Mouse (Mus musculus) cerebellum, postnatal 36 days (tissue): ENCODE measurements around the gene Gm49721.
"Not testable (repeated sequence)": the region's sequence is repeated elsewhere in the genome, so short reads cannot be mapped to it uniquely, and the experiment has no call there.

Source experiments
- DNase-seq, 2 experiments: peaks; one replicate each; pipeline ENCODE4 v3.0.0; 2021 to 2022; ENCODE audit warnings: mixed read lengths in 2 of 2

Gm49721 gene

DNA sequence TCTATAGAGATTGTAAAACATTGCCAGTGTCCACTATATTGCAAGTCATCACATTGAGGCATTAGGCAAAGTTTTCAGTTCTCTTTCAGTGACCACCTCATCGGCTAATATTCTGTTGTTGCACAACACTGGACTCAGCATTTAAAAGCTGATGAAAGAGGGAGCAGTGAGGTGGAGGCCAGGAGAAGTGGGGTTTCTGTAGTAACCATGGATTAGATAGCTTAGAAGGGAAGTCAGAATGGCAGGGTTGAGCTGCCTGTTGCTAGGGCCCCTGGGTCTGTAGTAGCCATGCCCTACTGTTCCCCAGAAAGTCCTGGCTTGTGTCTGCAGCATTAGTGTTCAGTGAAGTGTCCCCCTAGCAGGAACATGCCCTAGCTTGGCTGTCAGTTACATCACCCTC lies 7.4 kb downstream of the Gm49721 start:
- DNase-seq: not testable (repeated sequence)

DNA sequence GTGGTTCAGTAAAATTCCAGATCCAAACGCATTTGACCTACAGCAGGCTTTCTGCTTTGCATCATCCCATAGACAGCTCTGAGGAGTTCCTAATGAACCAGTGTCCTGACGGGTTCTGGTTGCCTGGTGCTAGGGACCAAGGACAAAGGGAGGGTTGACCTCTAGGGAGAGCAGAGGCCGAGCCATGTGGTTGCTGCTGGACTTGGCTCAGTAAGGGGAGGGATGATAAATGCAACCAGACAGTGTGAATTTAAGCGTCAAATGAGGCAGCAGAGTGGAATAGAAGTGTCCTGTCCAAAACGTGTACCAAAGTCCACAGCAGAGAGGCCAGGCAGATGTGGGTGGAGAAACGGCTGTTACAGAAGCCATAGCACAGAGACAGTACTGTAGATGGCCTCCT lies 16.8 kb downstream of the Gm49721 start:
- not testable (repeated sequence) for DNase-seq

DNA sequence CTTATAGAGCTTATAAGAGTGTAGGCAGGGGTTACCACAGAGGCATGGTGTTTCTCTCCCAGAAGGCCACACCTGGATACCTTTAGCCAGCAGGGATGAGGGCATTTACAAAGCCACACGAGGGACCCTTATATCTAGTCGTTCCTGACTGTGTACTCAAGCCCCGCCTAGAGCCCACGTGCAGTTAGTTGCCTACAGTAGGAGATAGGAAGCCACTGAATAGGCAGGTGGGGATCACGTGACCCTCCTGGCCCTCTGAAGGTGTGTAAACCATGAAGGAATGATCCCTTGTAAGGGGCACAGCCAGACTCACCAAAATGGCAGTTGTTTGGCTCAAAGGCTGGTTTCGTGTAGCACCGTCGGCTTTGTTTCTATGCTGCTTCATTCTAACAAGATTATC lies 18.1 kb downstream of the Gm49721 start:
- not testable (repeated sequence) for DNase-seq

DNA sequence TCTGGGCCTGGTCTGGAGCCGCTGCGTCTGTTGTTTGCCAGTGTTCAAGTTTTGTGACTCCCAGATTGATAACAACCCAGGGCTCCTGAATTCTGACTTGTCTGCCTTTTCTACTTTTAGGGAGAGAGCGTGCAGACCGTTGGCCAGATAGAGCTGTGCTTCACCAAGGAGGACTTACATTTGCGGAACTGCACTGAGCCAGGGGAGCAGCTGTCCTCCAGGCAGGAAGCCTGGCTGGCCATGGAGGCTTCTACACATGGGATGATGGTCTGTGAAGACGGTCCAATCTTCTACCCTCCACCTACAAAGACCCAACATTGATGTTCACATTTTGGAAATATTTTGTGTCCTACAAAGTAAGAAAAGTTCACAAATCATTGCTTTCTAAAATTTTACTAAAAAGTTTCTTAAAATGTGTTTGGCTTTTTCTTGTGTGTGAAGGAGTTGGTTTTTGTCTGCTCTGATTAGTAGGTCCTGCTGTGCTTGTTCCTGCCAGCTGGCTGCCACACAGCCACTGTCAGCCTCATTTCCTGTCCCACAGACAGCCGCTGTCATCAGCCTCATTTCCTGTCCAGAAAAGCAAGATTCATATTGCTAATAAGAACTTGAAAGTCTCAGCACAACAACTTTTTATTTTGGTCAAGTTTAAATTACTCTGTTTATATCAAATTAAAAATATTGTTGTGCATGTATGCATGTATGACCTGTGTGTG lies 19.2 kb downstream of the Gm49721 start:
- not testable (repeated sequence) for DNase-seq

DNA sequence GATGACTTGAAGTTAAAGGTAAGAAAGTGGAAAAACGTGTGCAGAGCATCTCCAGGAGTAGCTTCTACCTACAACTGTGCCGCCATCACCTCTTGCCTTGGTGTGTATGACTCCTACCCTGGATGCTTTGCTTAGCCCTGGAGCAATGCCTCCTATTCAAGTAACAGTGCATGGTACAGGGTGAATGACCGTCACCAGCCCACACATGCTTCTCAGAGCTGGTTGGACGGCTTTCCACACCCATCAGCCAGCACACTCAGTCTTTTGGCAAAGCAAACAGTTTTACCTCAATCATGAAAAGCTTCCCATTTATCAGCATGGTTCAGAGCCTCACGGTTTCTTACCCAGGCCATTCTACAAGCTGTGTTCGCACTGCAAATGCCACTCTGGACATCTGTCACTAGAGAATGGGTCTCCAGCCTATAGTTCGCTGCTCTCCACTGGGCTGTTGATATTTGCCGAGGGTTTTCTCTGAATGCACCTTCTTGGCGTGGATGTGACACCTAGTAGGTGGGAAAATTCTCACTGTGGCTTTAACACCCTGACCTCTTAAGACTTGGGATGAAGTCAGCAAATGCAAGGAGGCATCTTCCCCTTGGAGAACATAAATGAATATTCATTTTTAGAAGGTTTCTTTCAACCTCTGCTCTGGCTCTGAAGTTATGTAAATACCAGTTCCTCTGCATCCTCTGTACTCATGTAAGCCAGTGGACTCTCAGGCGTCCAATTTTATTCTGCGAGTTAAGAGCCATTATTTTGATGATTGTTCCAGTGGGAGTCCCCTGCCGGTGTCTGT lies 23.3 kb downstream of the Gm49721 start:
- DNase-seq: not testable (repeated sequence)

DNA sequence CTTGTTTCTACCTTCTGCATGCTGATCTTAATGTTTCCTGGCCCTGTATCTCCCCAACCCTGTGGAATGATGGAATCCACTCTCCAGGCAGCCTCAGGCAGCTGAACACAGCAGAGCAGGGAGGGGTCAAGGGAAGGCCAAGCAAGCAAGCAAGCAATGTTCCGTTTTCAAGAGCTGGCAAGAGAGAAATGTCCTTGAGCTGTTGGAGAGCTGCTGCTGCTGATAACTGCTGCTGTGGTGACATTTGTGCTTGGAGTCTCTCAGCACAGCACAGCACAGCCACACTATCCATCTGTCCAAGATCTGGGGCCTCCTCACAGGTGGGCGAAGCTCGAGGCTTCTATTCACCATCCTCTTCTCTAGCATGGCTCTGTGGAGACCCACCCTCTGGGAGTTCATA lies 24.7 kb downstream of the Gm49721 start:
- DNase-seq: not testable (repeated sequence)

DNA sequence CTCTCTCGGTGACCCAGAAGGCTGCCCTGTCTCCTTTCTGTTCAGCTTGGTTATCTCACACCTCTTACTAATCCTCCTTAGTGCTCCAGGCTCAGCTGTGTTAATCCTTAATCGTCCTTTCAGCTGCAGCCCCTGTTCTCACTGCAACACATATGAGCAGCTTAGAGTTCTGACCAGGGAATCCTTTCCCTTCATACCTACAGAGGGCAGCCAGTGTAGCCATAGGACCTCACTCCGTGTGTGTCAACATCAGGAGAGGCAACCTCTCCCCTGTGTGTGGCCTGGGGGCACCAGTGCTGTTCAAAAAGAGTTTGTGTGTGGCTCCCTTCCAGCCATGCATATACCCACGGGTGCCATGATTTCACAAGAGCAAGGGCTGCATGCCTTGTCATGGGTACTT lies 26.9 kb downstream of the Gm49721 start:
- DNase-seq: not testable (repeated sequence)

DNA sequence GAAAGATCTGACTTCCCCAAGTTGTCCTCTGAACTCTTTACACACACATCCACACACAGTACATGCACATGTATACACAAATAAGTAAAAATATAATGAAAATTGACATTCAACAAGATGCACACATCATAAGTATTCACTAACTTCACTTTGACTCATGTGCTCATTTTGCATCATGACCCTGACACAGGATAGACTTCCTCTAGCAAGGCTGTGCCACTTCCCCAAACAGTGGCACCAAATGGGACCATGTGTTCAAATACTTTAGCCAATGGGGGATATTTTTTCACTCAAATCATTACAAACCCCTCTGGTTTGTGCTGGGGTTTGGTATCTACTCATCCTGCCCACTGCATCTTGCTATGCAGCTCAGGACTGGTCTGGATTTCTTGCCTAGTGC lies 30.2 kb downstream of the Gm49721 start:
- DNase-seq: not testable (repeated sequence)

DNA sequence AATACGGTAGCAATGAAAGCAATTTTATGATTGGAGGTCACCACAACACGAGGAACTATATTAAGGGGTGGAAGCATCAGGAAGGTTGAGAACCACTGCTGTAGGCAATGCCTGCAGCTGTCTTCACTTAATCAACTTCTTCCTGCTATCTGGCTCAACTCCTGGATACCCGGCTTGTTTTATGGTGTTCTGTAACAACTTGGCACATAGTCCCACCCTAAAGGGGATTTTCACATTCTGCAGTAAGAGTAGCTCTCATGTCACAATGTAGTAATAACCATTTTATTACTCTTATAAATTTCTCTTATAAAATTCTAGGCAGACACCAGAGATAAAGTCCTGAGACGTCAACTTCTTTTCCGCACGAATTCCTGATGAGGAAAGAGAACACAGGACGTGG lies 30.7 kb downstream of the Gm49721 start:
- not testable (repeated sequence) for DNase-seq

DNA sequence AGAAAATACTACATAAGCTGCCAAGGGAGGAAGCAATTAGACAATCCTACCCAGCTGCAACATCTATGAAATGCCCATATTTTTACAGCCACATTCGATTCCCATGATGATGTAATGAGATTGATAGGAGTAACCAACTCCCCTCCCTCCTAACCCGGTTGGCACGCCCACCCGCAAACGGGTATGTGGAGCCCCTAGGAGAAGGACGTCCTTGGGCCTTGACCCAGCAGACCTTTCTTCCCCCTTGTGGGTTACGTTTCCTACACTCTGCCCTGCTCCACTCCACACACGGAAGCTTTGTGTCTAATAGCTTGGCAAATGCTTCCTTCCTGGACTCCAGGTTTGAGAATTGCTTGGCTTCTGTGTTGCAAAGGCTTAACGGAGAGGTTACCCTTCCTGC lies 31.2 kb downstream of the Gm49721 start:
- not testable (repeated sequence) for DNase-seq

DNA sequence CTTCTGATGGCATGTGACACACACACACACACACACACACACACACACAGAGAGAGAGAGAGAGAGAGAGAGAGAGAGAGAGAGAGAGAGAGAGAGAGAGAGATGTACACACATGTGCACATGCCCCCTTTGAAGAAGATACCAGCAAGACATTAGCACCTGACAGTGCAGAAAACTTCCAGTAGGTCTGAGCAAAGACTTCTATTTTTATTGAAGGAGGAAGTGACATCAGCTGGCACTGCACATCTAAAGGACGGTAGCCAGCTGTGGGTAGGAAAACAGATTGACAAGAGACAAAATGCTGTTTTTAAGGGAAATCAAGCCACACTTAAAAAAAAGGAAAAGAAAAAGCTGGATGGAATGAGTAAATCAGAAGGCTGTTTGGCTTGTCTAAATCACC lies 35.5 kb downstream of the Gm49721 start:
- not testable (repeated sequence) for DNase-seq

DNA sequence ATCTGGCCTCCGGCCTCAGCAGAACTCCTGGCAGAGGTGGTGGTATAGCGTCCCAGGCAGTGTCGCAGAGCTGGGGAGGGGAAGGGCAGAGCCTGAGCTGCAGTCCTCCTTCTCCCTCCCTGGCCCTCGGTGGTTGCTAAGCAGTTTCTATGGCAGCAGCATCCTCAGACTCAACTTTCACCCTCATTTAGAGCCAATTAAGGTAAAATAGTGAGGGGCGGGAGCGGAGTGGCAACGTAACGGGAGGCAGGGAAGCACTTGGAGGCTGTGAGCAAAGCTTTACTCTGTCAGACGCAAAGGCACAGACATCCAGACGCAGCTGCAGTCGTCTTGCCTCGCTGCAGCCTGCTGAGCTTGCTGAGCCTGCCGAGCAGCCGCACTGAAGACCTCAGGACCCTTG lies 46.6 kb downstream of the Gm49721 start, which contains the start of gene Gm1604a:
Gm1604a (plus strand) TSS at position 312 of the 400 bp plus-strand sequence.
- not testable (repeated sequence) for DNase-seq

DNA sequence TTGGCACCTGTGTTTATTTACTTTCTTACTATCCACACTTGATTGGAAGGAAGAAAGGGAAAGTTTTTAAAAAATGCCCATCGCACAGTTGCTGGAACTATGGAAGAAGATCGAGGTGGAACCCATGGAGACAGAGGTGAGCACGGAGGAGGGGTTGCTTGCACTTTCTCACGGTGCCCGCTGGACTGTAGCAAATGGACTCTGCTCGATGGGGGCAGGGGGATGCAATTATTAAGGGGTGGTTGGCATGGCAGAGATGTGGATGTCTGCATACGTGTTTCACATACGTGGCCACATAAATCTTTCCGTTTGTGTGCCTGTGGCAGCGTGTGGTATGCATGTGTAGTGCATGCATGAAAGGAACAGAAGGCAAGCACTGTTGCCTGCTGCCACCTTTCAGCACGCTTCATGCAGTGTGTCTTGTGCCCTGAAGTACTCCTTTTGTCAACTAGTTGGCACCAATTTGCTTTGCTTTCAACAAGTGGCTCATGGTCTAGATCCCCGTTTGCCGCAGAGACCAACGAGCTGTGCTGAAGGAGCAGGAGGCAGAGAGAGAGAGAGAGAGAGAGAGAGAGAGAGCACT lies 47.2 kb downstream of the Gm49721 start:
- DNase-seq: not testable (repeated sequence)

DNA sequence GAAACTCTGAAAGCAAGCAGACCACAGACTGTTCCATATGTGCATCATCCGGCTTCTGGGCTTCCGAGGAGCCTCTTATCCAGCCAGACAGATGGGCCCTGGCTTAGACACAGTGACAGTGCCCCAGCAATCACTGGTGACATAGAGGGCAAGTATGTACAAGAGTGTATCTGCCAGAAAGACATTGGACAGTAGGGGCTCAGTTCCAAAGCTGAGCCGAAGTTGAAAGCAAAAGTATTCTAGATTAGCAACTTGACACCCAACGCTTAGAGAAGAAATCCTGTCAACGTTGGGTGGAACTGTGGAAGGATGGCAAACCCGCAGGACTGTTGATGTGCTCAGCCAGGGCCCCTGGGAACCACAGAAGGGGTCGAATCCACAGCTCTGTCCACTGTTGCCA lies 51.5 kb downstream of the Gm49721 start:
- DNase-seq: not testable (repeated sequence)

DNA sequence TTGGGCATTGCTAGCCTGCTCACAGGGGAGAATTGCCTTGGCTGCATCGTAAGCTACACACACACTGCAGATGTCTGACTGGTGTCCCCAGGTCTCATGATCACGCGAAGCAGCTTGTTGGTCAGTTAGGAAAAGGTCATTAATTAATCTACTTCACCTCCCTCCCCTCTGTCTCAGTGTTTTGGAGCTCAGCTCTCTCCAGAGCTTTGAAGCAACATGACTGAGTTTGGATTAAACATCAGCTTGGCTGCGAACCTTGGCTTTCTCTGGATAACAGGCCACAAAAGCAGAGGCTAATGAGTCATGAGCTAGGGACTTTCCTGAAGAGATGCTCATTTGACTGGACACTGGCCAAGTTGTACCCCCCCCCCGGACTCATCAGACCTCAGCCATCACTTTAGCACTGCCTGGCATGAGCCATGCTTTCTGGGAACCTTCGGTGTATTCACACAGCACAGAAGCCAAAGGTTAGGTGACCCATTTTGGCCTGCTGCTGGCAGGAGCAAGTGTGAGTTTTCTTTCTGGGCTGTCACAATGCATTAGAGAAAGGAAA lies 52.0 kb downstream of the Gm49721 start:
- not testable (repeated sequence) for DNase-seq

DNA sequence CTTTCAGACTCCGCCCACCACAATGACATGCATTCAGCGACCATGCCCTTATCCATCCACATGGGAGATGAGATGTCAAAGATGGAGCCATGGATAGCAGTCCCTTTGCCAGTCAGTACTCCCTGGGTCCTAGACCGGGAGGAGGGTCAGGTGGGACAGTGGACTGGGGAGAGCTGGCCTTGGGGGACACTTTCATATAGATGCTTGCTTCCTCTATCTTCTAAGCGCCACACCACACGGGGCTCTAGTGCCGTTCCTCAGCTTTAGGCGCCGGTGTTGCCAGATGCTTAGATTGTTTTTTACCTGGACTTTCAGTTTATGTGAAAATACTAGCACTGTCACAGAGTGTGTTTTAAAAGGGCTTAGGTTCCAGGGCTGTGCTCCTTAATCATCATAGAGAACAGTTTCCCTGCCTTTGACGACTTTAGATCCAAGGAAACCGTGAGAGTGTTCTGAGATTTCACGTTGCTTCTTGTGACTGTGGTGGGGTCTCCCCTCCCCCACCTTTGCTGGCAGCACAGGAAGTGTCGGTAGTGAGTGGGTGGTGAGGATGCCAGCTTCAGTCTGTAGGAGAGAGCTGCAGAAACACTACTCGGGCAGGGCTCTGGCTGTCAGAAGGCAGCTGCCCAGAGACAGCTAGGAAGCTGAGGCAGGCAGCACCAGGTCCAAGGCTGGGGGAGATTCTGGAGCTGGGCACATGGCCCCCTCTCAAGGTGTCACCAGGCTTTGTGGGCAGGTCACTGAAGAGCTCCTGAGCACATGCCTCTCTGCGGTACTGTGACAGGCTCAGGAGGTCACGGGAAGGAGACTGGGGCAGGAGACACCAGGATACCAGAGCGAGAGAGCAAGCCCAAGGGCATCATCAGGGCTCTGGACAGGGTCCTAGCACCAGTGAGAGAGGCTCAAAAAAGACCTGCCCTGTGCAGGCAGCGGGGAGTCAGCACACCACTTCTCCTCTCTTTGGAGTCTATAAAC lies 54.8 kb downstream of the Gm49721 start:
- DNase-seq: not testable (repeated sequence)

DNA sequence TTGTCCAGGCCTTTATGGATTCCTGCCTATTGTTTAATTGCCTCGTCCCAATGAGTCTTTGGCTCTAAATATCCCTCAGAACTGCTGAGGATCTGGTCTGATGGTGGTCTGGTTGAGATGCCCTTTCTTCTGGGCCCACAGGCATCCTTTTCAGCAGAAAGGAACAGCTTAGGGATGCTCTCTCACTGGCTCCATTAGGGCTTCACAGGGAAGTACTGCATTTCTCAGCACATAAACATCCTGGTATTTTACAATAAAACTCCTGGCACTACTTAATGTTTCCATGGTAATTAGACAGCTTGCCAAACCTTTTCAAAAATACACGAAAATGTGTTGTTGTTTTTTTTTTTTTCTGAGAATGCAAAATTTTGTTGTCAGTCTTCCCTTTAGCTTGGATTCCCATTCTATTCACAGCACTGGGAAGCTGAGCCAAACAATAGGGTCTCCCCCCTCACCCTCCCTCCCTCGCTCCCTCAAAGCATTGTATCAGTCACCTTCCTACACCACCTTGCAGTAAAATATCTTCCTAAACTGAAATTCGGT lies 90.4 kb downstream of the Gm49721 start:
- not testable (repeated sequence) for DNase-seq

DNA sequence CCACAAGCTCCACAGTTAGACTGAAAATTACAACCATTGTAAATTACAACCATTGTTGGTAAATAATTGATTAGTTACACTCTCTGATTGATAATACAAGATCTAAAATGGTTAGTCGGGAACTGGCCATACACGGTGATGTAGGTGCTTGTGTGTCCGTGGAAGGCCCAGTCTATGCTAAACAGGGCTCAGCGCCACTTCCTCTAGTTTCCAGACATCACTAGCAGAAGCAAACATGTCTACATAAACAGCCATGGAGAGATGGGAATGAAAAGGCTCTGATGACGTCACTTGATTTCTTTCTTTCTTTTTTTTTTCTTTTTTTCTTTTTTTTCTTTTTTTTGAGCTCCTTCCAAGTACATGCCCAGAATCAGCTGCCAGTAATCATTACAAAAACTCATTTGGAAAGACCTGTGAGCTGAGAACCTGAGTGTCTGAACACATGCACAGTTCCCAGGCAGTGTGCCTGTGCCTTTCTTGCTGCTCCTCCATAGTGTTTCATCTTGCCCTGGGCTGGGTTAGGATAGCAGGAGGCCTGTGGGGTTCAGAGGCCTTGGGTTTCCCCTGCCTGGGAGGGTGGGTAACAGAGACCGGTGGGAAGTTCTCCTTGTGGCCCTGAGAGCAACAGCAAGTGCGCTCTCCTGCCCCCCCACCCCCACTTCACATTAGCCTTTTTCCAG lies 91.0 kb downstream of the Gm49721 start:
- not testable (repeated sequence) for DNase-seq

DNA sequence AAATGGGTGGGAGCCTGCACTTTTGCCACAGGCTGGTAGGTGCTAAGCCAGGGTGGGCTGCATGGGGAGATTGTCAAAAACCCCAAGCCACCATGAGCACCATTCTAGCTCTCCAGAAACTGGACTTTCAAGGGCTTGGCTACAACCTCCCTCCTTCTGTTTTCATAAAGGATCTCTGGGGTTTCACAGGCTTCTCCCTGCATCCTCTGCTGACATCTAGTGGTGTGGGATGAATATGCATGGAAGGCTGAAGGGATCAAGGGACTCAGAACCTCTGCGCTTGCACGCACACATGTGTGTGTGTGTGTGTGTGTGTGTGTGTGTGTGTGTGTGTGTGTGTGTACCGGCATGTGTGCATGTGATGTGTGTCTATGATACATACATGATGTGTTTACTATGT lies 95.8 kb downstream of the Gm49721 start:
- peak; percentile 35 to 46 for DNase-seq

DNA sequence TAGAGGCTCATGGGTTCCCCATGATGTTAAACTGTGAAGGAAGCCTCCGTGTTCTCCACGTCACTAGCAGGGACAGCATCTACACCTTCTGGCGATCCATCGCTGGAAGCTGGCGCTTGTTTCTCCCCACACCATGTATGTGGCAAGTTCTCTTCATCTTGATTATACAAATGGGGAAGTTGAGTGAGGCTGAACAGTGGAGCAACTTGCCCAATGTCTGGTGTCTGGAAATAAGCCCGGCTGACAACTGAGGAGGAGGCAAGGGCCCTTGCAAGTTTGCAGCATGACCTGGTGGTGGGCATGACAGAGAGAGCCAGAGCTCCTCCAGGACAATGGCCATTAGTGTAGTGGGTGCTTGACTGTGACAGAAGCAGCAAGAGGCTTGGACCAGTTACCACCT lies 96.8 kb downstream of the Gm49721 start:
- not testable (repeated sequence) for DNase-seq

DNA sequence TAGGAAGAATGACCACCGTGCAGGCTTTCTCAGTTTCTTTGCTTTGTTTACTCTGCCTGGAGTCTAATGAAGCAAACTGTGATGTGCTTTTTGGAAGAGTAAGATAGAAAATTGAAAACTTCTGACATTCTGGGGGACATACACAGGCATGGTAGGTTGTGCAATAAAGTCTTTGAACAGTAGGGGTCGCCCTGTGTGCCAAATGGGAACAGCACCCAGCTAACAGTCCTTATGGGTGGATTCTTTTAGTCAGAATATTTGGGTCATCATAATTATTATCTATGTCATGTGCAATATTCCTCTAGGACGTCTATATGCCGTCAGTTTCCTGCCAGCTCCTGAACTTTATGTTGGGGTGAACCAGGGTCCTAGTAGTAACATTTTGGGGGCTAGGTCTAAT lies 100.9 kb downstream of the Gm49721 start:
- DNase-seq: peak; percentile 44 to 63
